Mouse (Mus musculus): ENCODE measurements around the gene Mpp5.

DNA sequence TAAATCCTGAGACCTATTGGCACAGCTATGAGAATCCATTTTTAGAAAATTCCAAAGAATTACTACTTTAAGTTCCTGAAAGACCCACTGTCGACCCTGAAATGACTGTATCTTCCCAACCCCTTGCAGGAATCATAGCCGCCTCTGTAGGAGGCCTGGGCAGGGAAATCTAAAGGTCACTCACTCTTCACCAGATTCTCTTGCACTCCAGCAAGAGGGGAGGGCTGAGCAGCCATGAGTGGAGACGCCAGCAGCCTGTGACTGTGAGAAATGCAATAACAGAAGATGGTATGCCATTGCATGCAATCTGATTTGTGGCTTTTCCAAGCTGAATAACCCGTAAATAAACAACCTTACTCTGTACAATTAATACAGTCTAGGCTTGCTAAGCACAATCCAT lies 21.0 kb upstream of the Mpp5 start:
- TF ChIP-seq GATA1 (IDR thresholded peaks at IDR 0.05; ENCODE audit: borderline replicate concordance, low read length) (no peak), FLI1 (IDR thresholded peaks at IDR 0.05; ENCODE audit: low read length) (no peak)

Data from megakaryocyte, embryonic 14.5 days (primary cell).